Mouse (Mus musculus): ENCODE measurements around the gene Chad.

Gene Chad

DNA sequence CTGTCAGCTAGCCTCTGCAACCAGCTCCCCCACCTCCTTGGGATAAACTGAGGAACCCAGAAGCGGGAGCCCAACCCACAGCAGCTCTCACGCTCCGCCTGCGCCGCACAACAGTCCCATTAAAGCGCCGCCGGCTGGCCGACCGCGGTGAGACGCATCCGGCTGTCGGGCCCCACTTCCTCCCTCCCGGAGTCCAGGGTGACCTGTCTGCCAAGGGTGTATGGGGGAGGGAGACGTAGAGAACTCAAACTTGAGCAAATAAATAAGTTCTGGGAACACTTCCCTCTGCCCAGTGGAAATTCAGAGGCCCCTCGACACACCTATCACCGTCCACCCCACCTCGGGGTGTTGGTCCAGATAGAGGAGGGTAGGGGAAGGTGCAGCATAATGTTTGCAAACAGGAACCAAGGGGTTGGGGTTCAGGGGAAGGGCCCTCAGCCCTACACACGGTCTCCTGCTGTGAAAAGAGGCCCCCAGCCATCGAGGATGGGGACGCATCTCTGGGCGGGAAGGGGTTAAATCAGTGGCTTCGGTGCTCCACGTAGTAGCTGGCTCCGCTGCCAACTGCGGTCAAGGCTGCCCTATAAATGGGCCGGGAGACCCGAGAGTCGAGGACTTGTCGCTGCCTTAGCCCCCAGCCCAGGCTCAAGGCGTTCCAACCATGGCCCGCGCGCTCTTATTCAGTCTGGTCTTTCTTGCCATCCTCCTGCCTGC is at the start of gene Chad:
TSS of gene Chad (plus strand) at position 611 of the 714 bp plus-strand sequence.
- no peak for DNase-seq (ENCODE audit: low read depth in 2 of 2, low spot score in 2 of 2)

DNA sequence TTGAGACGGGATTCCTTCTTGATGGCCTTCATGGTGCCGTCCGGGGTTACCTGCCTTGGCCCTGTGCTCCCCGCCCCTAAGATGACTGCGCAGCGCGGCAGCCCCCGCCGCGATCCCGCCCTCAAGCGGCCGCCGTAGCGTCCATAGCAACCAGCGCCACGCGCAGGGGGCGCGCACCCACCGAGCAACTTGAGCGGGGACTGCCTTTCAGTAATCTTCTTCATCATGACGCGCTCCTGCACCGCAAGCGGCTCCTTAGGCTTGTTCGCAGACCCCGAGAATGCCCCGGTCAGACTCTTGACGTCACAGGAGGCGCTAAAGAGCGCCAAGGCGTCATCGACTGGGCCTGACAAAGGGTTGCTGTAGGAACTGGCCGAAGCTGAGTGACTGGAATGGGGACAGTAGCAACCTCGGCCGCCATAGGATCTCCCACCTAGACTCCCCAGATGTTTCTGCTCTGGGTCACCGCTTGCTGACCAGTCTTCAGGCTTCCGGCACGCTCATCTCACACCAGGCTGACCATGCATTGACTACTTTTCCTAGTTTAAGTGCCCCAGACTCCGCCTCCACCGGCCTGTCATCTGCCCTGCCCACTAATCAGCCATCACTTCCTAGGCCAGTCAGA is 43.5 kb upstream of the Chad start, which contains the start of gene Mycbpap:
TSS of gene Mycbpap (minus strand) at position 524 of the 625 bp plus-strand sequence.
- DNase-seq (ENCODE audit: low read depth in 2 of 2, low spot score in 2 of 2), result no peak

DNA sequence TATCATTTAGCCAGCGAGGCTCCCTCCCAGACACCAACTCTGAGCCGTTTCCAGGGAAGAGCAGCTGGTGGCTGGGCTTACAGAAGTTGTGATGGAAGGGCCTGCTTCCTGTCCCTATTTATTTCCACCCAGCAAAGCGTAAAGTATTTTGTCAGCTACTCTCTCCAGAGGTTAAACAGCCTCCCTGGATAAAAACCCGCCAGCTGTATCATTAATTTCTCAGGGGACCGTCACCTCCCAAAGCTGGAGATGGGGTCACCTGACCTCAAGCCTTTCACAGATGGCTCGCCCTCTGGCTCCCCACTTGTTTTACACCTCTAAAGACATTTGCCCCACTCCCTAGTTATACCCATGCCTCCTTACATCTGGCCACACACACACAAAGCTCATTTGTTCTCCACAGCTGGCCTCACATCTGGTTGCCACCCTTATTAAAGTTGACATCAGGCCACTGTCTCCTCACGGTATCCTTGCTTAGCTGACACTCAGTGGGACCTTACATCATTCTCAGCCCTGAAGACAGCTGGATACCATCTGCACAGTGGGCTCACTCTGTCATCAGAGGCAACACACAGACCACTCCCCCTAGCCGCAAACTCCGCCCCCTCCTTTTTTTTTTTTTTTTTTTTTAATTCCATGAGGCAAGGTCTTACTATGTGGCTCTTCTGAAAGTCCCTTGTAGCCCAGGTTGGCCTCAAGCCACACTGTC is 38.5 kb upstream of the Chad start:
- DNase-seq (ENCODE audit: low read depth in 2 of 2, low spot score in 2 of 2), result no peak

- DNase-seq (ENCODE audit: low read depth in 2 of 2, low spot score in 2 of 2), result no peak
Measured at GRCm38 (mm10) chr11:94528879-94529278, 36.0 kb upstream of the Chad start.

DNA sequence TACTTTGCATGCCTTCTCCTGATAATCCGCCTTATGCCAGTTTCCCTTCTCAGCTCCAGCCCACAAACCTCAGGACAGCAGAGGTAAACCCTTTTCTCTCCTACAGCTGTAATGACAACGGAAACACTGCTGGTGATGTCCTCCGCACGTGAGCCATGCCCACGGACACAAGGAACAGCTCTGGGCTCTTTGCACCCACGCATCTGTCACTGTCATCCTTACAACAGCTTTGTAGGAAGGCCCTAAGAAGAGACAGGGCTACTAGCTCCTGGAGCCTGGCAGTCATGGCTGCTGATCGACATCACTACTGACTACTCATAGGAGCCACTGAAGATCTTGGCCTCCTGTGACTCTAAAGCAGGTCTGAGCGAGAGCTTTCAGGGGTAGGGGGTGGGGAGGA is 31.7 kb upstream of the Chad start:
- DNase-seq (ENCODE audit: low read depth in 2 of 2, low spot score in 2 of 2), result no peak

- DNase-seq (ENCODE audit: low read depth in 2 of 2, low spot score in 2 of 2), result no peak
Measured at GRCm38 (mm10) chr11:94538733-94539292, 26.0 kb upstream of the Chad start.

DNA sequence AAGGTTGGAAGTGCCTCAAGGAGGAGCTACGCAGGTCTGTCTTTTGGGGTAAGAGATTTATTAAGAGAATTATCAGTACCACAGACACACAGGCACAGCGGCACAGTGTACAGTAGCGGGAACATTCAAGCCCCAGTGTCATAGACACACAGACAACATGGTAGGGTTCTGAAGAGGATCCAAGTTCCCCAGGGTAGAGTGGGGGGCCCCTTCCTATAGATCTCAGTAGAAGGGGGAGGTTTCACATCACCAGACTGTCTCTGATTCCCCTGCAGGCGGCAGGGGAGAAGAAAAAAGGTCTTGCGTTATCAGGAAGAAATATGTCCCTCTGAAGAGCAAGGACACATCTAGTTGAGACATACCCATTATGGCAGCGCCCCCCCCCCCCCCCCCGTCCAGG is 25.1 kb upstream of the Chad start:
- DNase-seq (ENCODE audit: low read depth in 2 of 2, low spot score in 2 of 2), result no peak

DNA sequence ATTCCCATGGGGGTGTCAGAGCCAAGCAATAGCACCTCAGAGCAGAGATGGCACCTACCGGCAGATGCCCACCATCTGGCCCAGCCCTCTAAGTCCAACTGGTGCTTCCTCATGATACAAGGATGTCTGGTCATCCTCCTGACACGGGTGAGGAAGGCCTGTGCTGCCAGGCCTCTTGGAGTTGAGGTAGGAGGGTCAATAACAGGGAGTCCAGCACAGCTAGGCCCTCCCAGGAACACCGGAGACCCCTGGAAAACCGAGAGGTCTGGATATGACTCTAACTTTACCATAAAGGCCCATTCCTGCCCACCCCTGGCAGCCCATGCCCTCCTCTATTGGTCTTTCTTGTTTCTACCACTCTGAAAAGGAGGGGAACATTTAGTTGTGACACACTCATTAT is 22.4 kb upstream of the Chad start:
- DNase-seq (ENCODE audit: low read depth in 2 of 2, low spot score in 2 of 2), result no peak

GRCm38 (mm10) chr11:94543344-94543743 is 21.5 kb upstream of the Chad start:
- no peak for DNase-seq (ENCODE audit: low read depth in 2 of 2, low spot score in 2 of 2)

DNA sequence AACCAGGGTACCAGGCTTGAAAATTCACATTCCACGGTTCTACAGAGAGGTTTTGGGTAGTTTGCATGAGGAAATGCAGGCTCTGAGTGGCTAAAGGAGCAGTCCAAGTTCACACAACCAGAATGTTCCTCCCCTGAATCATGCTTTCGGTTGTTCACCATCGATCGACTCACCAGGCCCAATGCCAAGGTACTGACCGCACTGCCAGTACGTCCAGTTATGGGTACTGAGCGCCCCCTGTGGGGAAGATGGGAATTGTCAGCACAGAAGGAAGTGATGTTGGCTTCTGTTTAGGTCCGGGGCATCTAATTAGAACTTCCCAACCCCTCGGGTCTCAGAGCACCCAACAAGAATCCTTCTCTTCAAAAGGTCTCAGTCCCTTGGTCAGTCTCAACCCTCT is 20.9 kb upstream of the Chad start:
- peak; percentile 32 to 37 for DNase-seq (ENCODE audit: low read depth in 2 of 2, low spot score in 2 of 2)

DNA sequence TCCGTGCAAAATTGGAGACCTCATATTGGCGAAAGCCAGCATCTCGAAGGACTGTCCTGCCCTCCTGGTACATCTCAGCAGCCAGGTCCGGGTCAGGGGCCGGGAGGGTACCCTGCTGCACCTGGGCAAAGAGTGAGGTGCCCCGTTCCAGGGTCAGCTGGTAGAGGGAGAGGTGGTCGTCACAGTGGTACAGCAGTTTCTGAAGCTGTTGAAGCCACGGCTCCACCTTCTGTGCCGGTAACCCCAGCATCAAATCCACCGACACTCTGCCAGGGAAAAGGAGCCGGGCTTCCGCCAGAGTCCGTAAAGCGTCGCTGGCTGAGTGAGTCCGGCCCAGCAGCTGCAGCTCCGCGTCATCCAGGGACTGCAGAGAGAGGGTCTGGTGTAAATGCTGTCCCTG is 20.4 kb upstream of the Chad start:
- DNase-seq (ENCODE audit: low read depth in 2 of 2, low spot score in 2 of 2), result no peak

DNA sequence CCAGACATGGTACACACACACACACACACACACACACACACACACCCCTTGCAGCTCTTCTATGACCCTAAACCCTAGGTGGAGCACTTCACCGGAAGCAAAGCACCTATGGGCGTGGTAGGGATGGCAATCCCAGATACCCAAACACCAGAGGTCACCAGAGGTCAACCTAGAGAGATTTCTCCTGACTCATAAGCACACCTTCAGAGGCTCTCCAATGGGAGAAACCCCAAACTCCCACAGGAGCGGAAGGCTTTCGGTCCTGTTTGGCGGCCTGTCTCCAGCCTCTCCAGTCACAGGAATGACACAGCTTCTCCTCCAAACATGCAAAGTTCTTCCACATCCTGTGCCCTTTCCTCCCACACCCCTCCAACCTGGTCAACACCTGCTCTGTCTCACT is 18.5 kb upstream of the Chad start:
- no peak for DNase-seq (ENCODE audit: low read depth in 2 of 2, low spot score in 2 of 2)

- DNase-seq (ENCODE audit: low read depth in 2 of 2, low spot score in 2 of 2), result no peak
Measured at GRCm38 (mm10) chr11:94547271-94547670, 17.6 kb upstream of the Chad start.

- no peak for DNase-seq (ENCODE audit: low read depth in 2 of 2, low spot score in 2 of 2)
Measured at GRCm38 (mm10) chr11:94548041-94548784, 16.6 kb upstream of the Chad start.

DNA sequence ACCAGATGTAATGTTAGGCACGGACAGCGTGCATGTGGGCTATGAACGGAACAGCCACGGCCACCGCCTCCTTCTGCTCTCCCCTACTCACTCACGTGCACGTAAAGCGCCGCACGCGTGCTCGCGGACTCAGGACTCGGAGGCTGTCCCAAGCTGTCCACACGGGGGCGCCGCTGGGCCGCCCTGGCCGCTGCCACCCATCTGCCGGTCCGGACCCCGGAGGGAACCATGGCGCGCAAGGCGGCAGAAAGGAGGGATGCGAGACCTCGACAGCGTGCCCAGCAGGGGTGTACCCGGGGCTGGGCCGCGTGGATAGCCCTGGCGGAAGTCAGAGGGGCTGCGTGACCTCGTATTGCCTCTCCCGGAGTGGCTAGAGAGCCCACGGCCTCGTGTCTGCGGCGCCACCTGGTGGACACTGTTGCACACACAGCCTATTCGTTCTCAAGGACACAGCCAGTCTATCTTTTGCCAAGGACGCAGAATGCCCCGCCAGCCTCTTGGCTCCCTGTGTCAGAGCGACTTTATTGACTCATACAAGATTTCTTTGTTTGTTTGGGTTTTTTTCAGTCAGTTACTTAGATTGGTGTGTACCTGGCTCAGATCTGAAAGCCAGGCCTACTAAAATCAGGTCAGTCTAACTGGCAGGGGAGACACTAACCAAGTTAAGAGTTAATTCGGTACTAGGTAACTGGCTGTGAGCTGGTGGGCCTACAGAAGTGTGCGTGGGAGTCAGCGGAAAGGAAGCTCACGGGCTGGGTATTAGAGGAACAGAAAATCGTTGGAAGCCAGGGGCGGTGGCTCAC is 15.8 kb upstream of the Chad start, which contains the start of gene Rsad1:
TSS of gene Rsad1 (minus strand) at position 368 of the 803 bp plus-strand sequence.
- DNase-seq (ENCODE audit: low read depth in 2 of 2, low spot score in 2 of 2), result peak; percentile 94 to 95

DNA sequence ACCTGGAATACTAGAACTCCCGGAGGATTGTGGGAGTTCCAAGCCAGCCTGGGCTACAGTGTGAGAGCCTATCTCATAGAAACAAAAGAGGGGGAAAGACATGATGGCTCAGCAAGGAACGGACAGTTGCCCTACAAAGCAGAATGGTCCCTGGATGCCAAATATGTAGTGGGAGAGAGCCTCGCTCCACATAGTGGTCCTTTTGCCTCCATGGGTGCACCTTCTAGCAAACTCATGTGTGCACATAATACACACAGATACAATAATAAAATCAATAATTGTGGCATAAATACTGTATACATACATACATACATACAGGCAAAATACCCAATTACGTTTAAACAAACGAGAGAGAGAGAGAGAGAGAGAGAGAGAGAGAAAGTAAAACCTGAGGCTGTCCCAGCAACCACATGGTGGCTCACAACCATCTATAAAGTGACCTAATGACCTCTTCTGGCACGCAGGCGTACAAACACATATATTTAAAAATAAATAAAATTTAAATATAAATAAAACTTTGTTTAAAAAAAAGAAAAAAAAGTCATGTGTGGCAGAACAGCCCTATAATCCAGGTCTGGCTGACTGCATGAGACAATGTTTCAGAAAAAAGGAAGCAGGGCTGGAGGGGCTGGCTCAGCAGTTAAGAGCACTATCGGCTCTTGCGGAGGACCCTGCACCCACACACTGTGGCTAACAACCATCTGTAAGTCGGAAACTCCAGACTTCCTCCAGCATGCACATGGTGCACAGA is 15.0 kb upstream of the Chad start:
- DNase-seq (ENCODE audit: low read depth in 2 of 2, low spot score in 2 of 2), result no peak

- no peak for DNase-seq (ENCODE audit: low read depth in 2 of 2, low spot score in 2 of 2)
Measured at GRCm38 (mm10) chr11:94550442-94550744, 14.5 kb upstream of the Chad start.

DNA sequence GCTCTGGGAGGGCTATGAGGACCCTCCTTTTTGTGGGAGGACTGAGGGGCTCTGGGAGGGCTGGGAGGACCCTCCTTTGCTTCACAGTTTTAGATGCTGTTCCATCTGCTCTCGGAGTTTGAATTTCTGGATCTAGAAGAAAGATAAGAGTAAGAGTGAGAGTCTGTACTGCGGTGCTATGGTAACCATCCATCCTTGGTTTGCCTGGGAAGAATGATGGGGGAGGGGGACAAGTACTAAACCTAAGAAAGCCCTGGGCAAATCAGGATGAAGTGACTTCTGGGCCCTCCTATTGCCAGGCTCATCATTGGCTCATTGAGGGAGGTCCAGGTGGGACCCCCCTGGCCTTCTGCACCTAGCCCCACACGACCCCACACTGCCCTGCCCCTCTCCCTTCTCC is 6.6 kb upstream of the Chad start:
- DNase-seq (ENCODE audit: low read depth in 2 of 2, low spot score in 2 of 2), result no peak

DNA sequence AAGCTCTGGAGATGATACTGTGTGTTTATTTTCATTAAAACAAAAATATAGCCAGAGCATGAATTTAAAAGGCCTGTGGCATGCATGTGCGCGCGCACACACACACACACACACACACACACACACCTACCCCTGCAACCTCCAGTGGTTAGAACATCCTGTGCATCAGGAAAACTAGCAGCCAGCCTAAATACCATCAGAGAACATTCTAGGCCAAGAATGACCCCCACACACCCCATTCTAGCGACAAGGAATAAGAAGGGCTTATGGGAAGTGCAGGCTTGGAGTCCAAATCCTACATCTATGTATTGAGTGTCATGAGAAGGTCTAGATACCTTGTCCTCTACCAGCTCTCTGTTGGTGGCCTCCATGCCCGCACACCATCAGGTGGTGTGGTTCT is 1.5 kb upstream of the Chad start:
- no peak for DNase-seq (ENCODE audit: low read depth in 2 of 2, low spot score in 2 of 2)

DNA sequence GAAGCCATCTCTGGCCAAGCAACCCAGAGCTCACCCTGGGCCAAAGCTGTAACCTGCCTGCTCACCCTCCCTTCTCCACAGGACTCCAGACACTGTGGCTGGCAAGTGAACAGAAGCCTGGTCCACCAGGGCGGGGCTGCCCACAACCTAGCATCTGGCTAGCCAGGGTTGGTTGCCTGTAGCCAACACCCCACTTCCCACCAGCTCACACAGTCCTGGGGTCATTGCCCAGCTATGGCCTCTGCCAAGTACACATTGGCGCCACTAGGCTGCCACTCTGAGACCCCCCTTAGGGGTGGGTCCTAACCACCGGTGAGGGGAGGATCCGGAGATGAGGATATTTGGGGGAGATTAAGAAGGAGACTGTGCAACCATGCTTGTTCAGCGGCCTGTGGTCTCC is 1.0 kb upstream of the Chad start:
- no peak for DNase-seq (ENCODE audit: low read depth in 2 of 2, low spot score in 2 of 2)

Data from CD8-positive naive resting alpha-beta T cell, adult 2 months (primary cell).